Mouse (Mus musculus) regulatory T cell (primary cell): ENCODE measurements around the gene Clcnkb.

ENCODE experiments used
- in situ Hi-C: fragments of 300-600 bp; cut with MboI, MseI; formaldehyde crosslinking; loops from one replicate; pipeline ENCODE4 v1.15.1; 2025; ENCODE audit warnings: high pct_unique_total_duplicates

The Clcnkb gene

DNA sequence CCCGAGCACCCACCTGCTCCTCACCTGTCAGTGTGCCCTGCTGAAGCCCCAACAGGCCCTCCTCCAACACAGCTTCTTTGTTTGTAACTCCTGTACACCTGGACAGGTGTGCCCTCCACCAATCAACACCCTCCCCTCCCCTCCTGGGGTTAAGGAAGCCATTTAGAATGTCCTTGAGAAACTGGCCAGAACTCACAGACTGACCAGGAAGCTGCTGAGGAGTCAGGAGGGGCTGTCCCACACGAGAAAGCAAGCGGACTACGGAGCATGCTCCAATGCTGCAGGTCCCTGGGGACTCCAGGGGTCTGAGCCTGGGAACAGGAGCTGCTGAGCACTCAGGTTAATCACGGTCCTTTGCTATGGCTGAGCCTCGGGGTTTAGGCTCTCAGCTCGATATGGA is at the start of gene Clcnkb:
Gene Clcnkb (minus strand): TSS at position 91 of the 400 bp plus-strand sequence.
- in situ Hi-C loops: no loop called here

DNA sequence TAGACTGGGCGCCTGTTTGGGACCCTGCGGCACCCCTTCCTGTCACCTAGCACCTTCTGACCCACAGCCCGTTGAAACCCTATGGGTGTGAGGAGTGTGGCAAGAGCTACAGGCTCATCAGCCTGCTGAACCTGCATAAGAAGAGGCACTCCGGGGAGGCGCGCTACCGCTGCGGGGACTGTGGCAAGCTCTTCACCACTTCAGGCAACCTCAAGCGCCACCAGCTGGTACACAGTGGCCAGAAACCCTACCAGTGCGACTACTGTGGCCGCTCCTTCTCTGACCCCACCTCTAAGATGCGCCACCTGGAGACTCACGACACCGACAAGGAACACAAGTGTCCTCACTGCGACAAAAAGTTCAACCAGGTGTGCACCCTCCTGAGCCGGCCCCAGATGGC is 48.9 kb upstream of the Clcnkb start:
- in situ Hi-C loops: no loop called here

DNA sequence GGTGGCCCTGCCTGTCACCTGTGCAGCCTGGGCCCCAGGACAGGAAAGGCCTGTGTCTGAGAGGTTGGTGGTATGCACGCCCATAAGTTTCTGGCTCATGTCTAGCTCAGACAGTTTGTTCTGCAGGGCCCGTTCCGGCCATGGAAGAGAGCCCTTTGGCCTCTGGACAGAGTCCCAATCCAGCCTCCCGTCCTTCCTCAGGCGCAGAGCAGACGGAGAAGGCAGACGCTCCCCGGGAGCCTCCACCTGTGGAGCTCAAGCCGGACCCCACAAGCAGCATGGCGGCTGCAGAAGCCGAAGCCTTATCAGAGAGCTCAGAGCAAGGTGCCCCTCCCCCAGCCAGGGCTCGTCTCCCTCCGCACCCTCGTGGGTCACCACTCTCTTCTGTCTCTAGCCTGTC is 47.7 kb upstream of the Clcnkb start:
- in situ Hi-C loops: no loop called here

DNA sequence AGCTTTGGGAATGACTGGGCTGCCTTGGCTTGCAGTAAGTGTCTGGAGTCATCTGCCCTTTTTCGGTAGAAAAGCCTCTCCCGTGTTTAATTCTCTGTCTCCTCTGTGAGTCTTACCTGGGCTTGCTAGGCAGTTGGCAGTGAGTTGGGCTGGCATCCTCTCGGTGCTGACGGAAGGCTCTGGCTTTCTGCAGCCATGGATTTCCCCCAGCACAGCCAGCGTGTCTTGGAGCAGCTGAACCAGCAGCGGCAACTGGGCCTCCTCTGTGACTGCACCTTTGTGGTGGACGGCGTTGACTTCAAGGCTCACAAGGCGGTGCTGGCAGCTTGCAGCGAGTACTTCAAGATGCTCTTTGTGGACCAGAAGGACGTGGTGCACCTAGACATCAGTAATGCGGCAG is 45.8 kb upstream of the Clcnkb start:
- in situ Hi-C loops: no loop called here

DNA sequence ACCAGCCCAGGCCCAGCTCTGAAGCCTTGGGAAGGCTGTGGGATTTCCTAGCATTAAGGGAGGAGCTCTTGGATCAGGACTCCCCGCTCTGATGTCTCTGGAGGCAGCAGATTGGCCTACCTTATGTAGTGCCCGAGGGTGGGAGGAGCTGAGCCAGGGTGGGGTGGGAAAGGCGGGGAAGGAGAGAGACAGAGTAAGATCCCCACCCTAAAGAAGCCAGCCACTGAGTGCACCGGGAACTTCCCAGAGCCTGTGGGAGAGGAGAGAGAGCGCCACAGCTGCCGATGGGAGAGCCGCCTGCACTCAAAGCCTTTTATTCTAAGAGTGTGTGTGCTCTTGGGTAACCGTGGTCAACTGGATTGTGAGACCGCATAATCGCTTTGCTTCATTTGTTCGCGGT is 45.3 kb upstream of the Clcnkb start:
- in situ Hi-C loops: no loop called here

DNA sequence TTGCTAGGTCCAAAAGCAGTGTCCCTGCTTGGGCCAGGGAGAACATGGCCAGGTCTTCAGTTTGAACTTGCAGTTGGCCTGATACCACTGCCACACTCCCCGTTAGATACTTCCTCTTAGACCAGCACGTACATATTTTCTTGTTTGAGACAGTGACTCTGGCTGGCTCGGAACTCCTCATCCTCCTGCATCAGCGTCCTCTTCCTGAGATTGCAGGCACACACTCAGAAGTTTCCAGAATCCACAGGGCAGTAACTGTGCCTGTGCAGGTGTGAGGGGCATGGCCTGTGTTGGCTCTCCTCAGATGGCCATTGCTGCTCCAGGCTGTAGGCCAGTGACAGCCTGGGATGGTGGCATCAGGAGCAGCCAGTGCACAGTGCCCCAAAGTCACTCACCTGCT is 44.7 kb upstream of the Clcnkb start:
- in situ Hi-C loops: no loop called here

DNA sequence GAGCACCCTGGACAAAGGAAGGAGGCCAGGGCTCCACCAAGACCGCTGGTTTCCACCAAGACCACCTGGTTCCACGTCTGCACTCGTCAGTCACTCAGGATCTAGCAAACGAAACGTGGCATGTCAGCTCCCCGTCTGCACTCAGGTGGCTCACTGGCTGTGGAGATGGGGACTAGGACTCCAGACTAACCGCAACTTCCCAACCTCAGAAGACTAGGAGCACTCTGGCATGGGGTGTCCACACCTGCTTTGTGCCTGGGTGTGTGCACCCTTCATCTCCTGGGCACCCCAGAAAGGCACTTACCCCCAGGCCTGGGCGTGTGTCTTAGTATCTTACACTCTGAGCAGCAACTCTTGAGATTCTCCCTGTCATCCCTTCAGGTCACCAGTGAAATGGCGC is 44.0 kb upstream of the Clcnkb start:
- in situ Hi-C loops: no loop called here

DNA sequence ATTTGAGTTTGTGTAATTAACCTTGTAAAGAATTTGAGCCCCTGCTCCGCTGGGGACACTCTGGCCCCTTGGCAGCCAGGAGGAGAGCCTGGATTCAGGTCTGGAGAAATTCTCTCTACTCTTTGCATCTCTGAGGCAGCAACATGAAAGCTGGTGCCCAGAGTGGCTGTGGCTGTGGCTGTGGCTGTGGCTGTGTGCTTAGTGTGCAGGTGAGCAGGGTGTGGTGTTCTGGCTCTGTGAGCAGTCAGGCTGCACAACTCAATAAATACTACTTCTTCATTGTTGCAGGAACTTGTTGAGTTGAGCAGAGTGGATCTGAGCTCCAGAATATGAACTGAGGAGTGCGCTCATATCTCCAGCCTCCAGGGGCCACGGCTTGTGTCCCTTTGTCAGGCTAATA is 43.1 kb upstream of the Clcnkb start:
- in situ Hi-C loops: no loop called here

DNA sequence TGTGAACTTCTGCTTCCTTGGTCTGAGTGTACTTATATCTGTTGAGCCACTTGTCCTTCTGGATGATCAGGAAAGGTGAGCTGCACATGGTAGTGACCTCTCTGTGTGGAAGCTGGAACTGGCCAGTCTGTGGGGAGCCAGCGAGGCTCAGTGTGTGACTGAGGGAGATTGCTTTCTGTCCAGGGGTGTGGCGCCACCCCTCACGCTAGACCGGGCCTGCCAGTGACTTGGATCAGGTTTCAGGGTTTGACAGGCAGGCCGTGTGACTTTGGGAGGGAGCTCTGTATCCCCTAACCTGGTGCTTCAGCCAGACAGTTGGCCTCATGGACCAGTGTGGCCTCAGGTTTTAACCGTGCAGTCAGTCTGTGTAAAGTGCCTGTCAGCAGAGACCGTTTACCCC is 42.4 kb upstream of the Clcnkb start:
- in situ Hi-C loops: no loop called here

DNA sequence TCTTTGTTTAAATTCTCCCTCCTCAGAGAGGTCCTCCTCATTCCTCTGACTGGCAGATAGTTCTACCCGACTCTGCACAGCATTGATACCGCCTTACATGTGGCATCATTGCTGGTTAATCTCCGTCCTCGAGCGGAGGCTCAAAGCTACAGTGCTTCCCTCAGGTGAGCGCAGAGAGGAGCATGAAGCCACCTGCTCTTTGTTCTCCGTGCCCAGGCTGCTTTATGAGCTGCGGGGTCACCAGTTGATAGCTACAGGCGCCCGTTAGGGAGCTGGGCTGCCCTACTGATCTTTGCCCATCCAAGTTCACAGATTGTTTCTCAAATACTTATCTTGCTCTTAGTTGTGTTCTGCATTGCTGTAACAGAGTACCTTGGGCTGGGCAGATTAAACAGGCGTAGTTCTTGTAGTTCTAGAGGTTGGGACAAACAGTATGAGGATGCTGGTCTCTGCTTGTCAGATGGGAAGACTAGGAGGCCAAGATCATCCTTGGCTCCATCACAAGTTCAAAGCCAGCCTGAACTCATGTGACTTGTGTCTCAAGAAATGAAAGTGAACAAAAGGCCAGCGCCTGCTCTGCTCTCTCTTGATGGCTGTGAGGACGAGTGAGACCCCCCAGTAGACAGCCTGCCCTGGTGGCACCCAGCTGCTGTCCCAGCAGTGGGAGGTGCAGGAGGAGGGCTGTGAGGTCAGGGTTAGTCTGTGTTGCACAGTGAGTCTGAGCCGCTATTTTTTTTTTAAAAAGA is 40.6 kb upstream of the Clcnkb start:
- in situ Hi-C loops: no loop called here

DNA sequence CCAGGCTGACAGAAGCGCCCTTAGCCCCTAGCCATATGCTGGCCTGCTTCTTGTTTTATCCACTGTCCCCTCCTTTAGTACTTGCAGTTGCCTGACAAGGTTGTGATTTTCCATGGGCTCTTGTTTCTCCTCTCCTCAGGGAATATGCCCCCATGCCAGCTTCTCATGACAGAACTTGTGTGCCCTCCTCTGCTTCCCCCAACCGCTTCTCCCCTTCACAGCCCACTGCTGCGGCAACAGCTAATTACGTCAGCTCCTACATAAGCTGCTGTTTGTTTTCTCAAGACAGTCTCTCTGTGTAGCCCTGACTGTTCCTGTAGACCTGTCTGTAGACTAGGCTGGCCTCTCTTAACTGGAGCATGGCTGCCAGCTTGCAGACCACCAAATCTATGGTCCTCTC is 39.7 kb upstream of the Clcnkb start:
- in situ Hi-C loops: no loop called here

DNA sequence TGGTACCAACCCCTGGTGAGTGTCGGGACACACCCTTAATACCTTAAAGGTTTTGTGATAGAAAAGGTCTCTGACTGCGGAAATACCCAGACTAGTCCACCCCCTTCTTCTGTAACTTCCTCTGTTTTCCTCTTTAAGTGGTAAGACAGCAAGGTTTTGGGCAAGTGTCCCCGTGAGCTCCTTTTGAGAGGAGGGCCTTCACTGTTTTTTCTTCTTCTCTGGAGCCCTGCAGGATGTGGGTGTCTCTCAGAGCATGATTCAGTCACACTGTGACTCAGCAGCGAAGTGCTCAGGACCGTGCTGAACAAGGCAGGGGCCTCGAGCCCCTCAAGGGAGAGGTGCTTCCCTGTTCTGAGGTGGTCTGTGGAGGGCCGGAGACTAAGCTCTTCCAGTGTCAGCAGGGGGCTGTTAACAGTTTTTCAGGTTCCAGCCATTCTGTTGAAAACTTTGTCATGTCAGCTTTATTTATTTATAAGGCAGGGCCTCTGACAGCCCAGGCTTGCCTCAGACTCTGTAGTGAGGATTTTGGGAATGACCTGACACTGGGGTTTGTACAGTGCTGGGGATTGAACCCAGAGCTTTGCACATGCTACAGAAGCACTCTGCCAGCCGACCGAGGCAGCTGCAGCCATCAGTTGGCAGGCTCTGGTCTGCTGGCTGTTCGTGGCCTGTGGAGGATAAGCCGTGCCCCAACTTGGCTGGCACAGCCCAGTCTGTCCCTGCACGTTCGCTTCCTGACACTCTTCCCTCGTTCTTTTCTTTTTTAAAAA is 39.0 kb upstream of the Clcnkb start:
- in situ Hi-C loops: no loop called here

DNA sequence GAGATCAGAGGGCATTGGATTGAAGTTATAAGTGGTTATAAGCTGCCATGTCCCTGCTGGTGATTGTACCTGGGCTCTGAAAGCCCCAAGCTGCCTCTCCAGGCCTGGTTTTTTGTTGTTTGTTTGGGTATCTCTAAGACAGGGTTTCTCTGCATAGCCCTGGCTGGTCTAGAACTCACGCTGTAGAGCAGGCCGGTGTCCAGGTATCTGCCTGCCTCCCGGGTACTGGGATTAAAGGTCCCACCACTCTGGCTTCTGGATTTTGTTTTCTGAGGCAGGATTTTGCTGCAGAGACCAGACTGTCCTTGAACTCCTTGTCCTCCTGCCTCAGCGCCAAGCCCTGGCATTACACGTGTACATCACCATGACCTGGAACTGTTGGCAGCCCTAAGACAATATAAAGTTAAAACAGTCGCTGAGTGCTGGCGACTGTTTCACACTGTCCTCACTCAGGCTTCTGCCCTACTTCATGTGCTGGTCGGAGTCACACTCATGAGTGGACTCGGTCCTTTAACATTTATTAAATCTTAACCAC is 36.2 kb upstream of the Clcnkb start:
- in situ Hi-C loops: no loop called here

DNA sequence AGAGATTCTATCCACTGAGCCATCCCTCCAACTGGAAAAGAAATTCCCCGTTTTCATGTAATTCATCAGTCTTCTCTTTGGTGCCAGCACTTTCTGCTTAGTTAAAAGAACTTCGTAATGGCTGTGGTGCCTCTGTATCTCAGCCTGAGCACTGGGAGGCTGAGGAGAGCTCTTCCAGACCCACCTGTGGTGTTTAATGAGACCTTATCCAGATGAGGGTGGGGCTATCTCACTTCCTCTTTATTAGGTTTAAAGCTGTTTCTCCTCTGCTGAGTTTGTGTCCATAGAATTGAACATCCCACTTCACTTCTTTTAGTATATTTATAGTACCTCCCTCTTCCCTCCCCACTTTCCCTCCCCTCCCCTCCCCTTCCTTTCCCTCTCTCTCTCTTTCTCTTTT is 35.4 kb upstream of the Clcnkb start:
- in situ Hi-C loops: no loop called here

DNA sequence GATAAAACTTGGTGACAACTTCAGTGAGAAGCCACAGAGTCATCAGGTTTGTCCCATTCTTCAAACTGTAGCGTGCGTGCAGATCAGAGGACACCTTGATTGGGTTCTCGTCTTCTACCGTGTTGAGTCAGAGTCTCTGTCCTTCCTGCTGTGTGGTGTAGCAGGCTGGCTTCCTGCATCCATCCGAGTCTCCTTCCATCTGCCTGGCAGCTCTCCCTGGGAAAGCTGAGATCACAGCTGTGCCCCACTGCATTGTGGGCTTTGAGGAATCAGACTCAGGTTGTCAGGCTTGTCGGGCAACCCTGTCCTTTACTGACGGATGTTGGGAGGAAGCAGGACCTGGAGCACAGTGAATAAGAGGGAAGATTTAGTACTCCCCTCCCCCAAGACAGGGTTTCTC is 30.4 kb upstream of the Clcnkb start:
- in situ Hi-C loops: loop anchor here (5.0 kb wide), 1 partner anchor 39 kb away; no protein-coding TSS in a partner anchor

DNA sequence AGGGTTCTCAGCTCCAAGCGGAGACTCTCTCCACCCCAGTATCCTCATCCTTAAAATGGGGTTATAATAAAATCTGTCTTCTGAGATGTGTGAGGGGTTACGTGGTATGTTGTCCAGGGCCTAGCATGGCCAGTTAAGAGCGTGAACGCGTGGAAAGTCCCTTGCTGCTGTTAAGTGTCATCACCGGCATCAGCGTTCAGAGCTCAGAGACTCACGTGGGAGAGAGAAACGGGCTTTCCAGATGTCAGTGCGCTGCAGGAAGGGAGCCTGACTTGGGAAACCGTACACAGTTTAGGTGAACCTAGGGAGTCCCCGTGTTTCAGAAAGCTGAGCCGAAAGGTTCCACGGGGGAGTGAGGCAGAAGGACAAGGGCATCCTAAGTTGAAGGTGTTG is 29.5 kb upstream of the Clcnkb start:
- in situ Hi-C loops: loop anchor here (5.0 kb wide), 1 partner anchor 38 kb away; no protein-coding TSS in a partner anchor

DNA sequence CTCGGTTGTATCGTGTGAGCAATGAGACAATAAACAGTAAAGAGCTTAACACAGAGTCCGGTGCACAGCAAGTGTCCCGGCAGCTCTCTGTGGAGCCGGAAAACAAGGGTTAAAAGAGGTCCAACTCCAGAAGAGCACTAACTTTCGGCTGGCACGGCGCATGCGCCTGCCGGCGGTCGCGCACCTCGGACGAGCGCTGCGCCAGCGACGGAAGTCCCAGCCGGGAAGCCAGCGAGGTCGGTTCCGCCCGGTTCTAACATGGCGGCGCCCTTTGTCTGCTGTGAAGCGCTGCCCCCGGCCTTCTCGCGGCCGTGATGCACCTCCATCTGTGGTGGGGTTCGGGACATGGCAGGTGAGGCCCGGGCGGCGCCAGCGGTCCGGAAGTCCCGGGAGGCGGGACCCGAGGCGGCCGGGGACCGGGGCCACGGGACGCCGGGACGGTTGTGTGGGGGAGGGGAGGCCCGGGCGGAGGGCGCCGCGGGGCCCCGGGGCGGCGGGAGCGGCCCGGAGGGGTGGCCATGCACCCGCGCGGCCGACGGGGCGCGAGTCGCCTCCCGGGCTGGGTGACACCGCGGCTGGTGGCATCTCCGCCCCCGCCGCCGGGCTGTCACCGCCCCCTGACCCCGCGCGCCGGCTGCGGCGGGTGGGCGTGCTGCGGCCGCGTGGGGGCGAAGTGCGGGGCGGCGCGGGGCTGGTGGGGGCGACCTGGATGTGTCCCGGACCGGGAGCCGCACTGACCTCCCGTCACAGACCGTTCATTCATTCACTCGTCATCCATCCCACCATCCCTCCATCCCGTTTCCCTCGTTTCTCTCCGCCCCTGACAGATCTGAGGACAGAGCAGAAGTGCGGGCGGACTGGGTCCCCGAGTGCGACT is 28.9 kb upstream of the Clcnkb start, which contains the start of gene Zbtb17:
Gene Zbtb17 (plus strand): TSS at position 204 of the 877 bp plus-strand sequence.
- in situ Hi-C loops: loop anchor here (5.0 kb wide), 1 partner anchor 37 kb away; no protein-coding TSS in a partner anchor

DNA sequence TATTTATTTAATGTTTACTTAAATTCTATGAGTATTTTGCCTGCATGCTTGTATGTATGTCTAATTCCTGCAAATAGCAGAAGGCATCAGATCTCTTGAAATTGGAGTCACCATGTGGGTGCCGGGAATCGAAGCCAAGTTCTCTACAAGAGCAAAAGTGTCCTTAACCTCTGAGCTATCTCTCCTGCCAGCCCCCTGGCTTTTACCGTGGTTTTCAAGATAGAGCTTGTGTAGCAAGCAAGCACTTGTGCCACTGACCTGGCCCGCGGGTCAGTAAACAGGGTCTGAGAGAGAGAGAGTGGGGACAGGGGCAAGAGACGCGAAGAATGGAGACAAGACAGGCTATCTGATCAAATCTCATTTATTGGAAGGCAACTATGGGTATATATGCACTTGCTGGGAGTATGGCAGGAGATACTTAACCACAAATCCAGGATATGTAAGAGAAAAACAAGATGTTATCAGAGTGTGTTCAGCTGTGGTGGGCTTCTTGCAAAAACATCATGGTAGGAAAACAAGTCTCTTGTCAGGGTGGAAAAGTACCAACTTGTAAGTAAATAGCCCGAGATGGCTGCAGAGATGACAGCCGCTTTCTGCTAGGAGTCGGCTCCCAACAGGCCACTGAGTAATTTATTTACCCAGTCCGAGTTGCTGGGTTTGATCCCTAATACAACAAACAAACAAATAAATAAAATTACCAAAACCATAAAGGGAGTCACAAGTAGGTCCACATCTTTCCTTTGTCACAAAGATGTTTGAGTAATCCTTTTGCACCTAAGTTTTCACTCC is 28.0 kb upstream of the Clcnkb start:
- in situ Hi-C loops: no loop called here

DNA sequence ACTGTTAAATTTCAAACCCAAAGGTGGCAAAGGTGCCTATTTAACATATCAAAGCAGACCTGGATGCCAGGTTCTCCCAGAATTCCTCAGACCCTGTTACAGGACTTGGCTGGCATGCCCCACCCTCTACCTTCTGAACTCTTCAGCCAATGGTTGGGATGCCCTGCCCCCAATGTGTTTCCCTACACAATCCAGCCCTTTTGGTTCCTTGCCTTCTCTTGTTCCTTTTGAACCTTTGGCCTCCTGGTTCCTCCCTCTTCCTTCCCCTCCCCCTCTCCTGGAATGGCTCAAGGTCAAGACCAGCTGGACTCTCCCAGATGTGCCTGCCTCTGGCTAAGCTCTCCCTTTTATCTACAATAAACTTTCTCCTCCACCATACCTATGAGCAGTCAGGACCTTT is 25.1 kb upstream of the Clcnkb start:
- in situ Hi-C loops: no loop called here

DNA sequence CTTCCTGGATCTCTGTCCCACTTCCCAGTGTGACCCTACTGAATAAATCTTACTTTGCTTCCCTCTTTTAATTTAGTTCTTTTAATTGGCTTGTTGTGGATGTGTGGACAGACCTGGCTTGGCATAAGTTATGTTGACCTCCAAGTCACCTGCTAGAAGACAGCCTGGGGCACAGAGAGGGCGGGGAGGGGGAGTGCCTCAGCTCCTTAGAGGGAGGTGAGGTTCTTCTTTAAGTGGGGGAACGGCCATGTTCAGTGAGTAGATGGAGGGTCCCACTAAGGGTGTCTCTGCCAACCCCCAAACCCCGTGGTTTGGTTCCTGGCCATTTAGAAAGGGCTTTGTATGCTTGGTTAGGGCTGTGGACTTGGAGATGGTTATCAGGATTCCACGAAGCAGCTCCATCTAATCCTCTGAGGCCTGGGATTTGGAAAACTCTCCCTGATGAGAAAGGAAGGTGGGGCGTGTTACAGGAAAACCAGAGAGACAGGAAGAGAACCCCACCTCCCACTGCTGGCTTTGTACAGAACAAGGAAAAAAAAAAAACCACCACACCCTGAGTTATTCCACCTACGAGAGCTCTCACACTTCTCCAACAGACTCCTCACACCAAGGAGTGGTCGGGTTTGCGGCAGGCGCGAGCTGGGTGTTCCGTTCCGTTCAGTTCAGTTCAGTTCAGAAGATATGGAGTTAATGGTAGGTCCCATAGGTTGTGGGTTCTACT is 23.4 kb upstream of the Clcnkb start:
- in situ Hi-C loops: no loop called here
